Mouse (Mus musculus) T-helper 1 cell (primary cell): ENCODE data around the gene Lrrc55.

Source experiments
- in situ Hi-C: fragments of 300-600 bp; cut with MboI, MseI; formaldehyde crosslinking; loops from one replicate; pipeline ENCODE4 v1.15.1; 2025; ENCODE audit warnings: high pct_unique_total_duplicates

Lrrc55 gene

GRCm38 (mm10) chr2:85172071-85172762 lies 24.8 kb downstream of the Lrrc55 start:
- in situ Hi-C loops: no loop called here

DNA sequence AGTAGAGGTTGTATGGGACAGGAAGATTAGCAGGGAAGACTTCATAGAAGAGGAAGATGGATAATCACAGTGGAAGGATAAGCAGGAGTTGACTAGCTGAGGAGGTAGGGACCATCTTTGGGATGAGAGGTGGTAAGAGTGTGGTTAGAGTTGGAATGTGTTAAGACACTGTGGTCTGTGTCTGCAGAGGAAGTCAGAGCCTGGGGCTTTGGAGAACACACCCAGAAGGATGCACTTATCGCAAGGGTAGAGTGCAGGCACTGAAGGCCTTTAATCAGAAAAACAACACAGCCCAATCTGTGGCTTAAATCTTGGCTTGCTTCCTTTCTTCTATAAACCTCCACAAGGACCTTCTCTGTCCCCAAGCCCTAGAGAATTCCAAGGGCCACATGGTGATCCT lies 28.7 kb downstream of the Lrrc55 start:
- in situ Hi-C loops: no loop called here

GRCm38 (mm10) chr2:85167624-85168023 lies 29.4 kb downstream of the Lrrc55 start:
- in situ Hi-C loops: no loop called here

- in situ Hi-C loops: no loop called here
These were observed 33.5 kb downstream of the Lrrc55 start for GRCm38 (mm10) chr2:85163311-85164047.

- in situ Hi-C loops: no loop called here
These were observed 35.3 kb downstream of the Lrrc55 start for GRCm38 (mm10) chr2:85161638-85162093.

- in situ Hi-C loops: no loop called here
These were observed 35.9 kb downstream of the Lrrc55 start for GRCm38 (mm10) chr2:85160901-85161637.

GRCm38 (mm10) chr2:85157382-85157781 lies 39.6 kb downstream of the Lrrc55 start:
- in situ Hi-C loops: no loop called here

DNA sequence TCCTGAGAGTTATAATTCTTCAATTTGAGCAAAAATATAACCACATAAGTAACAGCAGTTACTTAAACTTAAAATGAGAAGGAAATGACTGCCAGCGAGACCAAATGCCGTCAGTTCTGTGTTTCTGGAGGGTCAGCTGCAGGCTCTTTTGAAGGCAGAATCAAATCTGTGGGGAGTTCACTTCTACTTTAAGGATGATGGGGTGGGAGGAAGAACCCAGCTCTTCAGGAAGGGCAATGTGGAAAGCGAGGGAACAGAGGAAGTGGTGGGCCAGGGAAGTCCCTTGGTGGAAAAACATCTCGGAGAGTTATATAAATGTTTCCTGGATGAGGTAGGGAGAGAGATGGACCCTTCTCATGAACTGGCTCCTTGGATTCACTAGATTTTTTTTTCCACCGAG lies 40.9 kb downstream of the Lrrc55 start:
- in situ Hi-C loops: no loop called here

GRCm38 (mm10) chr2:85155334-85155733 lies 41.7 kb downstream of the Lrrc55 start:
- in situ Hi-C loops: no loop called here

DNA sequence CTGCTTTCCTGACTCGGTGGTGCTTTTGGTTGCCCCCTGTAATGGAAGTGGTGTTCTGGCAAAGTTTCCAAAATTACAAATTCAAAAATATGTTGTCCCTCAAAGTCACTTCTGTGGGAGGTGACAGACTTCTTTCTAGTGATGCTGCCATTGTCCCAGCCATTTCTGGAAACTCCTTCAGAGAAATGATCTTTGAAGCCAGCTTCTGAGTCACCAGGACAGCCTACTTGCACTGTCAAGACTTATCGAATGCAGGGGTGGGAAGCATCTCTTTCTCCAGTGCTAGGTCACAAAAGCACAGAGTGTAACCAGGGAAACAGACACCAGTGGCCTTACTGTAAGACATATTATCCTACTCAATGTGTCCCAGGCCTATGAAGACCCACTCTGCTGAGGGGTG lies 45.8 kb downstream of the Lrrc55 start:
- in situ Hi-C loops: no loop called here

DNA sequence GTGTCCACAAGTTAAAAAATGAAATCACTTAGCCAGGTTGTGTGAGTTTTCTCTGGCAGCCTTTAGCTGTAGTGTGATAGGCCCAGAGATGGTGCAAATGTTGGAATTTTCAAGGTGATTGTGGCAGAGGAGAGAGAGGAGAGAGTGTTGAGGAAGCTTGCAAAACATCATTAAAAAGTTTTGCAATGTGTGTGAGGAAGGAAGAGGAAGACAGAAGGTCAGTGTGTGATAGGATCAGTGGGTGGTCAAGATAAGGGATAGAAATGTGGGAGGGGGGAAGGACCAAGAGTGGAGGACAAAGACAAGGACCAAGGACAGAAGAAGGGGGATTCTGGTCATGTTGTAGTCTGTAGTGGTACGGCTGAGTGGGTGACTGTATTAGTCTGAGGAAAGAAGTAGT lies 46.6 kb downstream of the Lrrc55 start:
- in situ Hi-C loops: no loop called here

DNA sequence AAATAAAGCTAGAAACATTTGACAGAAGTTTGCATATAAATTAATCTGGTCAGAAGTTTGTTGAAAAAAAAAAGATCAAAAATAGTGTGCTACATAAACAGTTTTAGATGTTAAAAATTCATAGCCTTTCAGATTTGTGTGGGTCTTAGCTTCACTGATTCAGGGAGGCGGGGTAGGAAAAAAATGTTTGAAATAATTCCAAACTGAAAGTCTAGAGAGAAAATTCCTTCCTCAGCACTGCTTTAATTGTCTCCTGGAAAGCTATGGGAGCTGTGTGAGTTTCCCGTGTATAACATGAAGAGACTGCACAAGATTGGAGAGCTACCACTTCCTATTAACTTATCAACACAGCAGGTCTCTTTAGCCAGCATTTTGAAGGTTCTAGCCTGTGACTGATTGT lies 49.5 kb downstream of the Lrrc55 start:
- in situ Hi-C loops: no loop called here

- in situ Hi-C loops: no loop called here
These were observed 51.7 kb downstream of the Lrrc55 start for GRCm38 (mm10) chr2:85145346-85145745.

DNA sequence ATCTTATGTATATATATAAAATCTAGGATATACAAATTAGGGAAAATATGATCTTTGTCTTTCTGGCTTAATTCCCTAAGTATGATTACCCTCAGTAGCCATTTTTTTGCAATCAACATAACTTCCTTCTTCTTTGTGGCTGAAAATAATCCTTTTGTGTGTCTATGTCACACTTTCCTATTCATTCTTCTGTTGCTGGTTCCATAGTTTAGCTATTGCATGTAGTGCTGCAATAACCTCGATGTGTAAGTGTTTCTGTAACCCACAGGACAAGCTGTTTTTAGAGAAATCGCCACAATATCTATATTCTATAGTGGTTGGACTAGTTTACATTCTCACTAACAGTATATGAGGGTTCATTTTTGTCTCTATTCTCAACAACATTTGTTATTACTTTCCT lies 52.1 kb downstream of the Lrrc55 start:
- in situ Hi-C loops: no loop called here

DNA sequence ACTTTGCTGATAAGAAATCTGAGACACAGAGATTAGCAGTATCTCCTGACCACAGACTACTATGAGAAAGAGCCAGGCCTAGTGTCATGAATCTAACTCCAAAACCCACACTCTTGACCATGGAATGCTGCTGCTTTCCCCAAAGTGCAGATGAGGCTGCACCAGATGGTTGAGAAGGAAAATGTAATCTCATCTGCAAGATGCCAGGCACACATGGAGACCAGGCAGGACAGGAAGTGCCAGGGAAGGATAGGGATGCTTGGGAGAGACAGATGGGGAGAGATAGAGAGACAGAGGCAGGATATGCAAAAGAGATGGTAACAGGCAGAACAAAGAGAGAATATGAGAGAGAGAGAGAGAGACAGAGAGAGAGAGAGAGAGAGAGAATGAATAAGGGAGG lies 56.2 kb downstream of the Lrrc55 start:
- in situ Hi-C loops: no loop called here

- in situ Hi-C loops: no loop called here
These were observed 57.2 kb downstream of the Lrrc55 start for GRCm38 (mm10) chr2:85139846-85140245.

GRCm38 (mm10) chr2:85139393-85139792 lies 57.6 kb downstream of the Lrrc55 start:
- in situ Hi-C loops: no loop called here

DNA sequence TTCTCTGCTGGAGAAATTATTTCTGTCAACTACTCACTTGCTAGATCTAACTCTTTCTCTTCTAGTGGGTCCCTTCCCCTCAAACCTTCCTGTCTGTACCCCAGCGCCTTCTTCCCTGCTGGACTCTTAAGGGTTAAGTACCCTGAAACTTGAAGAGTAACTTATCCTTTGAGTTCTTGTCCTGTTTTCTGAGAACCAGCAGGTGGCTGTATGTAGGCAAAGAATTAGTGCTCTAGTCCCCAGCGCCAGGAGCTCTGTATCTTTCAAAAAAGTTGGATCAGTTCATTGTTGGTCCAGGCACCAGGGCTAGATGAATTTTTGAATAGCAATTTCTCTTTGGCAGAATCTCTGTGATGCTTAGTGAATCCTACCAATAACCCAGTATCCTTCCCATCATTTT lies 58.9 kb downstream of the Lrrc55 start:
- in situ Hi-C loops: no loop called here

GRCm38 (mm10) chr2:85137601-85138140 lies 59.3 kb downstream of the Lrrc55 start:
- in situ Hi-C loops: no loop called here

- in situ Hi-C loops: no loop called here
These were observed 60.0 kb downstream of the Lrrc55 start for GRCm38 (mm10) chr2:85136831-85137520.

DNA sequence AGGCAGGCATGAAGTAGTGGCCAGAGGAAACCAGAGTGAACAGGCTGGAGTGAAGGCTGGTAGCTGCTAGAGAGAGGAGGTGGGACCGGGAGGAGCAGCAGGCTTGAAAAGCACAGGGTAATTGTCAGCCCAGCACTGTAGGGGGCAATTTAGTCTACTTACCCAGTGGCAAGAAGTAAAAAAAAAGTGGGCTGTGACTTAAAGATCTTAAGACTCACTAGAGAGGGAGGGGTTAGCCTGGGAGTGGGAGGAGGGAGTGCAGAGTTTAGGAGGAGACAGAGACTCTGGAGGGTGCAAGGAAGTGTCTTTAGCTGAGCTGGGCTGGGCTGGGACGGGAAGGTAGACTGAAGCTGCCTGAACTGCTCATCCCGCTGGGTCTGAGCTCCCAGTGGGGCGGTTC lies 60.9 kb downstream of the Lrrc55 start, which contains the start of gene Aplnr:
Gene Aplnr (plus strand): TSS at position 137 of the 400 bp plus-strand sequence.
- in situ Hi-C loops: no loop called here

DNA sequence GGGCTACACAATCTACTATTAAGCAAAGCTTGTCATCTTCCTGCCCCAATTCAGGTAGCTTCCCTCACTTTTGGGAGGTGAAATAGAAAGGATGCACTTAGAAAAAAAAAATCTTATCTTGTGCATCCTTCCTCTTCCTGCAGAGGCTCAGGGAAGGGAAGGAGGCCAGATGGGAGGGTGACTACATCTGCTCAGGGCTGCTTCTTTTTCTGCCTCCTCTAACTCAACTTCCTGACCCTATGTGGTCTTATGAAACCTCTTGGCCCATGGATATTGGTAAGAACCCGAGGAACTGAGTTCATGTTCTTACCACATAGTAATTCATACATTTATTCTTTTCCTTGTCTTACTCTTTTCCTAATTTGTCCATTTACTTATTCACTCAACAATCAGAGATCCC lies 61.9 kb downstream of the Lrrc55 start:
- in situ Hi-C loops: no loop called here
